Mouse (Mus musculus): ENCODE measurements around the gene Zfp592.

Gene Zfp592

DNA sequence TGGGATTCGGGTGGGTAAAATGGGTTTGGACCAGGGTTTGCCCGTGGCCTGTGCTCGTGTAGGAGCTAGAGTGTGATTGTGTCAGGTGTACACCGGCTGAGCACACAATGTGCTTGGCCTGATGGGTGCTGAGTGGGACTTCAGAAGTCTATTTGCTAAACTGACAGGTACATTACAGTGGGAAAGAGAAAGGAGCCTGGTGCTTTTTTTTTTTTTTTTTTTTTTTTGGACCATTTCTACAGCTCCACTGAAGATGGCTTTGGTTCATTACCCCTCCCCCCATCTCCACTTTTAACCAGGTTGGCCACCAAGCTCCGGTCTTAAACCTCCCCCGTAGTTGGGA, 1.2 kb downstream of the Zfp592 start:
- DNase-seq: no peak

DNA sequence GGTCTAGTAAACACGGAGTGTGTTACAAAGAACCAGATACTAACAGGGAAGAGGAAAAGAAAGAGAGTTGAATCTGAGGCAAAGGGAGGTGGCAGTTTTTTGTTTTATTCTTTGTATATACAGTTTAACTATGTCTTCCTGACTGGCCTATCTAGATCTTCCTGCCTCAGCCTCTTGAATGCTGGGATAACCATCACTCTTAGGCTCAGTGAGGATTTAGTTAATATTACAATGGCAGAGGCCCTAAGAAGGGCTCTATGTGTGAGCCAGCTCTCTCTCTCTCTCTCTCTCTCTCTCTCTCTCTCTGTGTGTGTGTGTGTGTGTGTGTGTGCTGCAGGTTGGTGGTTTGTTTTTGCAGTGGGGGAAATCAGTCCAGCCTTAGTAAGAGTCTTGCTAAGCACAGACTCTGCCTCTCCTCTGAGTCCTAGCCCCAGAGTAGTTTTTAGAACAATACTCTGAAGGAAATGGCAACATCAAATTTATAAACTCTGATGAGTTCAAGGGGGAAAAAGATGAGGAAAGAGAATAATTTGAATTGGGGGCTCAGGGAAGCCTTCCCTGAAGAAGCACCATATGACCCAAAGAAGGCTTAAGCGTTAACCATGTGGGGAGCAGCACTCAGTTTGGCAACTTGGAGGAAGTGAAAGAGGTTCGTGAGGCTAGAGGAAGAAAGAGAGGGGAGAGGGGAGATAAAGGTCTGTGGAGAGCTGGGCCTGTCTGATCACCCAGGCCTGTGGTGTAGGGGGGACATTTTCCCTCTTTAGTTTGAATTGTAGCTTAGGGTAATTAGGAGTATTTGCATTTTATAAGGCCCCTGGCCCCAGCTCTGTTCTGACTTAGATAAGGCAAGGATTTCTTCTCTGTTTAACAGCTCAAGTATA, 2.0 kb downstream of the Zfp592 start:
- DNase-seq: no peak

DNA sequence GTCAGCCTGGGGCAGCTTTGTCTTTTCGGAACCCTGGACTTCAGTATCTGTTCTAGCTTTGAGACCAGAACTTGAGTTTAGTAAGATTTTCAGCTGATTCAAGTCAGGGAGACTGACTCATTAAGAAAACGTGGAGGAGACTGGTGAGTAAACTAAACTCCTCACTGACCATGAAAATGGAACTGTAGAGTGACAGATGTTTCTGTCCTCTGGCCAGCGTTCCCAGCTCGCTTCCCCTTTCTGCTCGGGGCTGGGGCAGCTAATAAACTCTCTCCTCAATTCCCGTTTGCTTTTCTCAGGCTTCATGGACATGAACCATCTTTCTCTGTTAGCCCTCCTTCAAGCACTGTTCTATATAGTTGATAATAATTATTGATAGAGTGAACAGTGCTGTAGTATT, 4.3 kb downstream of the Zfp592 start:
- DNase-seq: no peak

DNA sequence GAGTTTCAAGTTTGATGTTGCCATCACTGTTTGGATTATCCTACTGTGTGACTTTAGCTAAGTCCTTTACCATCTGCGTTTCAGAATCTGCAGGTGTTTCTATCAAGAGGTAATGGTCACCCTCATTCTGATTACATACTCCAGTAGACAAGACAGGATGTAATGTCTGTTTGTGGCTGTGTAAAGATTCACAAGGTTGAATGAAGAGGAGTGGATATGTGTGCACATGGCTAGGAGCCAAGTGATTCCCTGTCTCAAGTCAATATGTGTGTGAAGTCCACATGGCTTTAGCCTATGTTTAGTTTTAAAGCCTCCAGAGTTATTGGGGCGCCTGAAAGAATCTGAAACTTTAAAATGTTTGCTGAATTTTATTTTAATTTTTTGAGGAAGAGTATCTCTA, 6.1 kb downstream of the Zfp592 start:
- DNase-seq: no peak

DNA sequence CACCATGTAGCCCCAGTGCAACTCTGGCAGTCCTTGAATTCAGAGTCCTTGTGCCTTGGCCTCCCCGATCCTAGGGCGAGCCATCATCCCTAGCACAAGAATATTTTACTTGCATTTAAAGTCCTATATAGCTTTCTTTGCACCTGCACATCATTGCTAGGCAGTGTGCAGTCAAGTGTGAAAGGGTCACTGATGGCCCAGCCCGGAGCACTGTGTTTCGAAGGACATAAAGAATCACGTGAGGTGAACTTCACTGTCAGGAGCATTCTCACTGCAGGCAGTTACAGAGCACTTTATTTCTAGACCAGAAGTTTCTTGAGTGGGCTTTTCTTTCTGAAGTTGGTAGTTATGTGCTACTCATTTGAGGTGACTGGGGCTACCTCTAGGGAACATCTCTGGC, 8.4 kb downstream of the Zfp592 start:
- no peak for DNase-seq

DNA sequence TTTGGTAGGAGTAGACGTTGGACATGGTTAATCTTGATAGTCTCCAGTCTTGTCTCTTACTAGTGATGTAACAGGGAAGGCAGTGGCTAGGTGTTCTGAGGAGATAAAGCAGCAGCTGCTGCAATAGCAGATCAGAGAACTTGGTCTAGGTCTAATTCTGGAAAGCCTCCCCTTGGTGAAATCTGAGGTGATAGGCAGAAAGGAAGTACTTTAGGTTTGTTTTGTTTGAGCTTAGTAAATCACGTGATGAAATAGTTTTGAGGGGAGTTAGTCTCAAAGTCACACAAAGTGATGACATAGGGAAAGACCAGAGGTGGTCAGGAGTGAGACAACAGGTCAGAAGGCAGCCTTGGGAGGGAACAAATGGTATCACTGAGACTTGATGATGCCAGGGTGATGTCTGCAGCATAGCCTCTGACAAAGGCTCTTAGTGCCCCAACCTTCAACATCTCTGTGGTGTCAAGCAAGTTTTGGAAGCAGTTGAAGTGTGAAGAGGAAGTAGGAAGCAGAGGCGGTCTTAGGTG, 11.1 kb downstream of the Zfp592 start:
- DNase-seq: no peak

DNA sequence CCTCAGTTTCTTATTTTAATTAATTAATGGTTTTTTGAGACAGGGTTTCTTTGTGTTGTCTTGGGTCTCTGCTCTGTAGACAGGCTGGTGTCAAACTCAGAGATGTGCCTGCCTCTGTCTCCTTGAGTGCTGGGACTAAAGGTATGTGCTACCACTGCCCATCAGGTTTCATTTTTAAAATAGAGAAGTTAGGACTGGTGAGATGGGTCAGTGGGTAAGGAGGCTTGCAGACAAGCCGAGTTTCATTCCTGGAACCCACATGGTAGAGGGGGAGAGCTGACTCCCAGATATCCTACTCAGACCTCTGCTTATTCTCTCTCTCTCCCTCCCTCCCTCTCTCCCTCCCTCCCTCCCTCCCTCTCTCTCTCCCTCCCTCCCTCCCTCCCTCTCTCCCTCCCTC, 12.5 kb downstream of the Zfp592 start:
- no peak for DNase-seq

DNA sequence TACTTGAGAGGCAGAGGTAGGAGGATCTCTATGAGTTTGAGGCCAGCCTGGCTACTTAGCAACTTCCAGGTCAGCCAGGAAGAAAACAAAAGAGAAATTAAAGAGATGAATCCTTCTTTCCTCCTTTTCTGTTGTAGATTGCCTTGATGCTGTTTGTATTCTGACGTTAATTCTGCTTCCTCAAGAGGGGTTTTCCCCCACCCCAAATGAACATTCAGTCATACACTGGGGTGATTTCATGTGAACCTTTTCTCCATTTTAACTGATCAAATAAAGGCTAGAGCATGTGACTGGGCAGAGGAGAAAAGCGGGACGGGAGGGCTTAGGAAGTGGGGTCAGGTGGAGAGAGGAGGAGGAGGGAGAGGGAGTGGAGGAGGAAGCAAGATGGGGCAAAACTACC, 14.8 kb downstream of the Zfp592 start:
- no peak for DNase-seq

DNA sequence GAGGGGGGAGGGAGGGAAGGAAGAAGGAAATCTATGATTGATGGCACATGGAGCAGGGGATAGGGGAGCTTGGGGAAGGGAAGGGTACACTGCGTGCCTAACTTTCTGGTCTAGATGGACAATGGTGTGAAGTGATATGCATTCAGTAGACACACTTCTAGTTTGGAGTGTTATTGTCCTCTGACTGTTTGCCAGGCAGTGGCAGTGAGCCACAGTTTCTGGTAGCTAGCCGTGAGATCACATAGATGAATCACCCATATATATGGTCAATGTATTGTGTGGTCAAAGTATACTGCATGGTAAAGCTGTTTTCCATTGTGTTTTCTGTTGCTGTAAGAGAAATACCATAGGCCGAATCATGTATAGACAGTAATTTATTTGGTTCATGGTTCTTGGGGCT, 18.1 kb downstream of the Zfp592 start:
- no peak for DNase-seq

DNA sequence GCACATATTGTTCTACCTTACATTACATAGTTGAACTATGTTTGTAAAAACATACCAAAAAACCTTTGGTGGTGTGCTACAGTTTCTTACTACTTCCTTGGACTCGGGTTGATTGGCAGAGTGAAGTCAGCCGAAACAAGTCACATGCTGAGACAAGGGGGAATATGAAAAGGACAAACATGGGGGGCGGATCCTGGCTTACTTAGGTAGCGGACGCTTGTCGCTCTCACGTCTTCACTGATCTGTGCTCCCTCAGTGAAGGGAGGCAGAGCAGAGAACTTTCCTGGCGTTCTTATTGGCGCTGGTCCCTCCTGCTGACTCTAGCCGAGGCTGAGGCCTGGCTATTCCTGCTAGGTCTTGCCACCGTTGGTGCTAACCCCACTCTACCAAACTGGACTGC, 26.8 kb downstream of the Zfp592 start:
- no peak for DNase-seq

DNA sequence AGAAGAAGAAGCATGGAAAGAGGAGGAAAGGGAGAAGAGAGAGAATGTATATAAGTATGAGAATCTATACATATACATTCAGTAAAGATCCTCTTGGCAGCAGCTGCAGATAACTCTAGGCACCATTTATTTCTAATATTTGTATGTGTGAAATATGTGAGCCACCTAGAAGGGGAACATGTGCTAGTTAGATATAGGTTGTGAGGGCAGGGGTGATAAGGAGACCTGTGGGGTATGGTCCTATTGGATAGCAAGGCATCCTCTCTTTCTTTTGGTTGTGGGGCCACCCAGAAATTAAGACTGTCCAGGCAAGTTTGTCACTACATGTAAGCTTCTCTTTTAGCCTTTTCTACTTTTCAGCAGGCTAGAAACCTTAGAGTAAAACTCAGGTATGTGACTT, 29.2 kb downstream of the Zfp592 start:
- DNase-seq: no peak

DNA sequence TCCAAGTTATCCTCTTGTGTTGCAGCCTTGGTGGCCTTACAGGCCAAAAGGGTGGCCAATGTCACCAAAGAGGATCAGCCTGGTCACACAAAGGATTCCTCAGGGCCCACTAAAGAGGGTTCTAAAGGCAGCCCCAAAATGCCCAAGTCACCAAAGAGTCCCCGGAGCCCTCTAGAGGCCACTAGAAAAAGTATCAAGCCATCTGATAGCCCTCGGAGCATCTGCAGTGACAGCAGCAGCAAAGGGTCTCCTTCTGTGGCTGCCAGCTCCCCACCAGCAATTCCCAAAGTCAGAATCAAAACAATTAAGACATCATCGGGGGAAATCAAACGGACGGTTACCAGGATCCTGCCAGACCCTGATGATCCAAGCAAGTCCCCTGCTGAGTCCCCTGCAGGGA, 30.6 kb downstream of the Zfp592 start:
- peak; percentile 20 for DNase-seq

DNA sequence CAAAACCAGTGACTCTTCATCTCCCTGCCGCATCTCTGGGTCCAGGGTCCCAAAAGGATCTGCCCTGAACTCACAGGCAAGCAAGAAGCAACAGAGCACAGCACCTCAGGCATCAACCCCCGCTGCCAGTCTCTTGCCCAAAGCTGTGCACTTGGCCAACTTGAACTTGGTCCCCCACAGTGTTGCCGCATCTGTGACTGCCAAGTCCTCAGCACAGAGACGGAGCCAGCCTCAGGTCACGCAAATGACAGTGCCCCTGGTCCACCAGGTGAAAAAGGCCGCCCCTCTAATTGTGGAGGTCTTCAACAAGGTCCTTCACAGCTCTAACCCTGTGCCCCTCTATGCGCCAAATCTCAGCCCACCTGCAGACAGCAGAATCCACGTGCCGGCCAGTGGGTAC, 31.2 kb downstream of the Zfp592 start:
- peak; percentile 48 for DNase-seq

DNA sequence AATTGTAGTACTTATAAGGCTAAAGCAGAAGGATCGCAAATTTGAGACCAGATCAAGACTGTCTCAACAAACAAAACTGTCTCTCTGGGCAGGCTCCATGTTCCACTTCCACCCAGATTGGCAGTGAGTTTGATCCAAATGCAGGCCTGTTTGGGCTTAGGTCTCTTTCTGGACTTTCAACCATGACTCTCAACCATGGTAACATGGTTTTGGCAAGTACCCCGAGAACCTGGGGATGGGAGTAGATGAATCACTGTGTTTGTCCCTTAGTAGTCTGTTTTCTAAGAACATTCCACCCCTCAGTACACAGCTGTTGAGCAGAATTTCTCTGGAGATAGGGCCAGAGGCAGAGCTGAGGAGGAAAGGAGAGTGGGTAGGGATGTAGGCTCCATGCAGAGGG, 32.3 kb downstream of the Zfp592 start:
- no peak for DNase-seq

DNA sequence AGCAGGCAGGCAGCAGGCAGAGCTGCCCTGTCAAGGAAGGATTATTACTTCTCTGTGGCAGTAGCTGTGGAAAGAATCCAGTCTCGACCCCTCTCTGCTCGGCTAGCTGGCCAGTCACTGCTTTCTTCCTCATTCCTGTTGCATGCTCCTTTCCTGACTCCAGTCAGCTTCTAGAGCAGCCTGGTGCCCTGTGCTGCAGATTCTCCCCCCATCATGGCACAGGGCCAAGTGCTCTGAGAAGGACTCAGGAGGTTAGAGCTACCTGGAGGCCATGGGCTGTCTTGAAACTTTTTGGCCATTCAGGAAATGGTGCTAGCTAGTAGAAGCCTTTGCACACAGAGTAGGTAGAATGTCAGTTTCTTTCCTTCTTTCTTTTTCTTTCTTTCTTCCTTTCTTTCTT, 46.2 kb downstream of the Zfp592 start:
- no peak for DNase-seq

DNA sequence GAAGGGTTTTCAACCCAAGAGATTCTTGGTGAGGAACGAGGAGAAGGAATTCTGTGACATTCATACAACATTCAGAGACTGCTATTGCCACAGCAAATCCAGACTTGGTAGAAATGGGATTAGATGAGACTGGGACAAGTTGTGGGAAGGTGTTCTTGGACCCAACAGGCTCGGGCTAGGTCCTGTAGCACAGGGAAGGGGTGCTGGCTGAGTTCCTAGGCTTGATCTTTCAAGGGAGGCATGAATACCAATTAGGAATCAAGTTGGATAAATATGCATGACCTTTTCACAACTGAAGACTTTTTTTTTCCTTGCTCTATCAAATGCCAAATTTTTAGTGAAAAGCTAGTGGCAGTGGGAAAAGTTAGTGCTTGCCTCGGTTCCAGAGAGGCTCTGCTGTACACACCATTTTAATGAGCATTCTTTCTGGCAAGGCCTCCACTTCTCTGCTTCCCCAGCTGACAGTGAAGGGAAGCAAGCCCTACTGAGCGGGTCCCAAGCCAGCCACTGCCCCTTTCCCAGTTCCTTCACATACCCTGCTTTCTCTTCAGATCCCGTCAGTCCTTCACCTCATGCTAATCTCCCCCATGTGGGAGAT, 49.6 kb downstream of the Zfp592 start:
- no peak for DNase-seq

DNA sequence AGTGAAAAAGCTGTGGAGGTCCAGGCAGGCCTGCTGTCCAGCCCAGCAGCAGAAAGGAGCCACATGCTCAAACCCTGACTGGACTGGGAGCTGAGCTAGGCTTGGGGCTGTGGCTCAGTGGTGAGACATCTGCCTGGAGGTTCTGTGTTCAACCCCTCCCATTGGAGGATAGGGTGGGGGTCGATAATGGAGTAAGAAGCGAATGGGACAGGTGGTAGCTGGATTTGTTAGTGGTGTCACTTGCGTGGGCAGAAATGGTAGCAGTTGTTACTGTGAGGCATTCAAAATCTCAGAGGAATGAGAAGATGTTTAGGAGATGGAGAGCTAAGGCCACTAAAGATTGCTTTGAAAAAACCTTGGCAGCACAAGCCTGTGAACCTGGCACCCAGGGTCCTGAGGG, 54.4 kb downstream of the Zfp592 start:
- no peak for DNase-seq

DNA sequence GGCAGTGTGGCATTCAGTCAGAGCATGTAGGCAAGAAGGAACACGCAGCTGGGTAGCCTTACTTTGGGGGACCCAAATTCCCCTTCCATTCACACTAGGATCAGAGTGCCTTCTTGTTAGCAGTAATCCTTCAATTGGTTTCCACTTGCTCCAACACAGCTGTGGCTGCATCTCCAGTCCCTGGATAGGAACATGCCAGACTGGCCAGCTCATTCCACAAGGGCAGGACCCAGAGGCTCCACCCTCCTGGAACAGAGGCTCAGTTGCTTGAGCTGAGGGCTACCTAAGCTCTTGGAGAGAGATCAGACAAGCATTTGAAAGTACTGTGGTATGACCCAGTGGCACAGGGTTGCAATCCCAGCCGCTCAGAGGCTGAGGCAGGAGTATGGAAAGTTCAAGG, 55.0 kb downstream of the Zfp592 start:
- no peak for DNase-seq

DNA sequence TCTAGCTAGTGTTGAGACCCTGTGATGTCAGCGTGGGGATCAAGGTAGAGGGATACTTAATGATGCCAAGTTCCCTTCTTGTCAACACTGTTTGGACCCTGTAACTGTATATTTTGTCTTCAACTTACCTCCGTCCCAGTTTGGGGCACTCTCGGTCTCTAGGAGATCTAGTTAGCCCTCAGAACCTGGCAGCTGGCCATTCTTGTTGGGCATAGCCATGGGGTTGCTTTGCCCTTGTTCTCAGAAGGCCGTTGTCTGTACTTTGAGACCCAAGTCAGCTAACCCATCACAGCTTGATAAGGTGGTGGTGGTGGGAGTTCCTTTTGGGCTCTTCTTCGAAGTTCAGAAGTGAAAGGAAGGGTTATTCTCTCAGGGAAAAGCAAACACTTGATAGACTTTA, 56.5 kb downstream of the Zfp592 start:
- DNase-seq: no peak

DNA sequence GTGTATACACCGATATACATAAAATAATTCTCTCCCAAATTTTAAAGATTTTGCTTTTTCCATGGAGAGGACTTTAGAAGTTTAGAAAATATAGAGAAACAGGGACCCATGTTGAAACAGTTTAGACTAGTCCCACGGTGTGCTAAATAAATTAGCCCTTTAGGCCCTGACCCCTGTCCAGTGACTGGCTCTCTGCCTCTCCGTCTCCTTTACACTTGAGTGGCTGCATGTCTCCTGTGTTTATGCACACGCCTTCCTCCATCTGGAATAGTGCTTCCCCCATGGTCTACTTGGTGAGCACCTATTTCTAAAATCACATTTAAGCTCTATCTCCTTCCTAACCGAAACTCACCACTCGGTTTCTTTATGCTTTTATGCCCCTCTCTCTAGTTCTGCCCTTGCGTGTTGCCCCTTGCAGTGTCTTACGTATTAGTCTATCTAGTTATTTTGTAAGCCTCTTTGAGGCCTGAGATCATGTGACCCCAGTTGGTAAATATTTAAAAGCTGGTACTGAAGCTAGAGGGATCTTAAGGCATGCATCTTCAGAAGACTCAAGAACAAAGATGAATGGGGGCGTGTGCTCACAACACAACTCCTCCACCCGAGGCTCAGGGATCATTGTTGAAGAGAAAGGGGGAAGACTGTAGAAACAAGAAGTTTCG, 62.4 kb downstream of the Zfp592 start:
- DNase-seq: no peak

DNA sequence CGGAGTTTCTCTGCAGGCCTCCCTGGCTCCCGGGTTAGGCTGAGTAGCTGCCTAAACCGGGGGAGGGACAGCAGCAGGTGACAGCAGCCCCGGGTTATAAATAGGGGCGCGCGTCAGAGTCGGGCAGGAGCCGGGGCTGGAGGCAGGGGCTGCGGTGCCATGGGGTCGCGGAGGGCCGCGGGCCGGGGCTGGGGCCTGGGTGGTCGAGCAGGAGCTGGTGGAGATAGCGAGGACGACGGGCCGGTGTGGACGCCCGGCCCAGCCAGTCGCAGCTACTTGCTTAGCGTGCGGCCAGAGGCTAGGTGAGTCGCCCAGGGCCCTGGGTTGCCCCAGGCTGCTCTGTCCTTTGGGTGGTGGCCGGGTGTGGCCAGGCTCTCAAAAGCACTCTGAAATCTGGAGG, 64.0 kb downstream of the Zfp592 start, which contains the start of gene Alpk3:
TSS of gene Alpk3 (plus strand) at position 130 of the 400 bp plus-strand sequence.
- DNase-seq: no peak

DNA sequence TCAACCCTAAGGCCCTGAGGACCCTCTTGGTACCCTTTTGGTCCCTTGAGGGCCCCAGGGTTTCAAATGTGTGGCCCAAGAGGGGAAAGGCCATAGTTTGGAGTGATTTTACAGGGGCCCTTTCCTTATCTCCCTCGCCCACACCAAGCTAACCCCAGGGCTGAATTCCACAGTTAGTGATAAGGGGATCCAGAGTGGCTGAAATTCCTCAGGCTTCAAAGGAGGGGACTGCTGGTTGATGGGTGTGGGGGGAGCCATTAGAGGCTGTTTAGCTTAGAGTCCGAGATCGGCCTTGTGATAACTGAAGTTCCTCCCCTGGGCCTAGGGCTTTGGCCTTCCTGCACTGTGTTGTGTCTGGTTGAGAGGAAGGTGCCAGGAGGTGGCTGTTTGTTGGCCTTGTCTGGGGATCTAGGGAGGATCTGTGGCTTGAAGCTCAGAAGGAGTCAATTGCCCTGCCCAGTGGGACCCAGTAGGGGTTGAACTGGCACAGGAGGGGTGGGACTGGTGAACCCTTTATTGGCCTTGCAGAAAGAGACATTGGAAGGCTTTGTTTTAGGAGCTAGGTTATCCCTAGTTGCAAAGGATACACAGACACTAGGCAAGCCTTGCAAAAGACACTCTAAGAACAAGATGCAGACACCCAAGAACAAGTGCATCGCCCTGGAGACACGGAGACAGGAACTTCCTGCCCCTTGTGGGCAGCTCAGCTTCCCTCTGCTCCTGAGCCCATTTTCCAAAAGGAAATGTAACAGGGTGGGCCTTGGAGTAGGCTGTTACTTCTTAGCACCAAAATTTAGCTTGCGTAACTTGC, 64.6 kb downstream of the Zfp592 start:
- DNase-seq: no peak

DNA sequence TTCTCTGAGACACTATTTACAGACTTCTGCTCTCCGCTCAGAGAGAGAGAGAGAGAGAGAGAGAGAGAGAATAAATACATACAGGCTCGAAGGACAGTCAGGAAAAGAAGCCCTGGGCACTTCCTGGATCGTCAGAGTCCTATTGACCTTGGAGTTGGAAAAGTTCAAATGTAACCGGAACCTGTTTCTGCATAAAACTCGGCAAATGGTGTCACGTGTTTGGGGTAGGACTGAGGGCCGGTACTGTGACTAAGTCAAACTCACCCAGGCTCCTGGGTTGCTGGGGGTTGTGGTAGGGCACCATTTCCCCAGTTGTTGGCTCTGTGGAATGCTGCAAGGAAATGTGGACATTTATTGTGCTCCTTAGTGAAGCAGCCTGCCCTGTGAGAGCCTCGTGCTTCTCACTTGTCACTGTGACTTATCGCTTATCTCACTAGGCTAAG, 65.3 kb downstream of the Zfp592 start:
- no peak for DNase-seq

Measured in cerebellum, adult 8-10 months (tissue).